Comparison of ENCODE assay signal across 40 mouse cellular contexts in genomic region chr5:104327876-104328275, GRCm38 (mm10). TPM values are rescaled to one million over a fixed set of nuclear protein-coding genes. Genes with fewer than 3 reads are reported as not detected.
DNase-seq lines count a peak whose midpoint lies in the region; ATAC-seq and TF ChIP-seq lines count a peak whose summit lies in the region.
"Had no signal": no experiment of that assay in that cellular context is flagged by ENCODE, and none has a peak within 500 bp of the region (broad histone marks: within the 10 kb centered on the region; RNA-seq: fewer than 3 reads in every experiment).

No protein-coding gene starts in this region.

- H3K9ac ChIP-seq in embryonic facial prominence, embryonic 11.5 days (replicated peaks; ENCODE audit: low read length) = no peak overlapping the region
- H3K9ac ChIP-seq in hindbrain, embryonic 12.5 days = no peak overlapping the region
- no peak overlapping the region for H3K9ac ChIP-seq in hindbrain, embryonic 13.5 days
- 0 out of 2 replicates have a peak overlapping the region, but pooled peaks have one; percentile 12 for H3K9ac ChIP-seq in limb, embryonic 12.5 days (replicated peaks)
- no peak overlapping the region for H3K9ac ChIP-seq in midbrain, postnatal 0 days (replicated peaks; ENCODE audit: low read length, poor library complexity, severe bottlenecking)
- H3K9ac ChIP-seq in midbrain, embryonic 16.5 days (ENCODE audit: low read depth, low read length) = no peak overlapping the region
- H3K9ac ChIP-seq: forebrain, postnatal 0 days; heart, embryonic 13.5 days; liver, embryonic 13.5 days; neural tube, embryonic 12.5 days had no signal

- no peak overlapping the region for H3K4me2 ChIP-seq in embryonic facial prominence, embryonic 11.5 days (ENCODE audit: low read depth, low read length)
- H3K4me2 ChIP-seq in hindbrain, embryonic 12.5 days (replicated peaks) = no peak overlapping the region
- H3K4me2 ChIP-seq in hindbrain, embryonic 13.5 days = no peak overlapping the region
- H3K4me2 ChIP-seq in limb, embryonic 12.5 days = no peak overlapping the region
- no peak overlapping the region for H3K4me2 ChIP-seq in midbrain, postnatal 0 days (ENCODE audit: low read depth, low read length, poor library complexity, severe bottlenecking)
- no peak overlapping the region for H3K4me2 ChIP-seq in midbrain, embryonic 16.5 days (ENCODE audit: low read length)
- H3K4me2 ChIP-seq: heart, embryonic 13.5 days; liver, embryonic 13.5 days; neural tube, embryonic 12.5 days had no signal

- no peaks in the 10 kb centered on the region for H3K27me3 ChIP-seq in embryonic facial prominence, embryonic 11.5 days (ENCODE audit: control insufficient read depth, insufficient read depth, low read length)
- H3K27me3 ChIP-seq in embryonic facial prominence, embryonic 10.5 days (replicated peaks; ENCODE audit: low read depth, poor library complexity, severe bottlenecking) = no peaks in the 10 kb centered on the region
- 0 out of 2 replicates have a peak, but pooled peaks cover 4% of the 10 kb centered on the region for H3K27me3 ChIP-seq in hindbrain, embryonic 12.5 days
- H3K27me3 ChIP-seq in hindbrain, embryonic 13.5 days = no peaks in the 10 kb centered on the region
- H3K27me3 ChIP-seq in limb, embryonic 12.5 days = peaks cover 9% of the 10 kb centered on the region
- no peaks in the 10 kb centered on the region for H3K27me3 ChIP-seq in limb, embryonic 10.5 days (ENCODE audit: low read depth, poor library complexity, severe bottlenecking)
- no peaks in the 10 kb centered on the region for H3K27me3 ChIP-seq in midbrain, postnatal 0 days (ENCODE audit: insufficient read depth, low read length)
- H3K27me3 ChIP-seq in midbrain, embryonic 16.5 days (ENCODE audit: control insufficient read depth, insufficient read depth, low read depth, low read length) = no peaks in the 10 kb centered on the region
- H3K27me3 ChIP-seq: CH12.LX; heart, embryonic 13.5 days; liver, embryonic 13.5 days had no signal

- no peaks in the 10 kb centered on the region for H3K4me1 ChIP-seq in embryonic facial prominence, embryonic 11.5 days (ENCODE audit: control insufficient read depth, insufficient read depth, low read length)
- peaks cover under 1% of the 10 kb centered on the region; the same call in 1 of the 2 replicates for H3K4me1 ChIP-seq in embryonic facial prominence, embryonic 10.5 days
- no peaks in the 10 kb centered on the region for H3K4me1 ChIP-seq in hindbrain, embryonic 12.5 days
- H3K4me1 ChIP-seq in hindbrain, embryonic 13.5 days (replicated peaks) = no peaks in the 10 kb centered on the region
- no peaks in the 10 kb centered on the region for H3K4me1 ChIP-seq in limb, embryonic 12.5 days (replicated peaks)
- no peaks in the 10 kb centered on the region for H3K4me1 ChIP-seq in limb, embryonic 10.5 days
- H3K4me1 ChIP-seq in midbrain, postnatal 0 days (ENCODE audit: insufficient read depth, low read length) = no peaks in the 10 kb centered on the region
- H3K4me1 ChIP-seq in midbrain, embryonic 16.5 days (ENCODE audit: control insufficient read depth, insufficient read depth, low read length) = no peaks in the 10 kb centered on the region
- H3K4me1 ChIP-seq: liver, embryonic 13.5 days; neural tube, embryonic 12.5 days had no signal

- H3K36me3 ChIP-seq in embryonic facial prominence, embryonic 11.5 days (replicated peaks; ENCODE audit: control insufficient read depth, insufficient read depth, low read depth, low read length) = no peaks in the 10 kb centered on the region
- no peaks in the 10 kb centered on the region for H3K36me3 ChIP-seq in embryonic facial prominence, embryonic 10.5 days (replicated peaks)
- no peaks in the 10 kb centered on the region for H3K36me3 ChIP-seq in hindbrain, embryonic 12.5 days
- H3K36me3 ChIP-seq in hindbrain, embryonic 13.5 days = no peaks in the 10 kb centered on the region
- no peaks in the 10 kb centered on the region for H3K36me3 ChIP-seq in limb, embryonic 12.5 days
- no peaks in the 10 kb centered on the region for H3K36me3 ChIP-seq in limb, embryonic 10.5 days
- no peaks in the 10 kb centered on the region for H3K36me3 ChIP-seq in midbrain, postnatal 0 days (ENCODE audit: insufficient read depth, low read length)
- H3K36me3 ChIP-seq in midbrain, embryonic 16.5 days (ENCODE audit: control insufficient read depth, insufficient read depth, low read length) = no peaks in the 10 kb centered on the region
- H3K36me3 ChIP-seq: heart, embryonic 13.5 days; liver, embryonic 13.5 days; neural tube, embryonic 12.5 days had no signal

- no peak for DNase-seq in embryonic facial prominence, embryonic 11.5 days (ENCODE audit: low spot score)
- DNase-seq in embryonic facial prominence, embryonic 10.5 days (ENCODE audit: low spot score) = no peak
- DNase-seq in limb, embryonic 10.5 days (ENCODE audit: low spot score) = no peak
- no peak for DNase-seq in midbrain, postnatal 0 days (ENCODE audit: low spot score)
- DNase-seq: adrenal gland, adult 8-10 months; cerebellum, adult 8-10 months; cerebellum, postnatal 36 days; forebrain, postnatal 0 days; heart, postnatal 10 days; kidney, adult 9 months; kidney, postnatal 36 days; liver, embryonic 13.5 days; lung, adult 18-20 months; lung, postnatal 14 days; right cerebral cortex, postnatal 4 days; thymus, adult 18-20 months; thymus, postnatal 25 days had no signal

- ATAC-seq in embryonic facial prominence, embryonic 11.5 days (replicated peaks; ENCODE audit: insufficient number of reproducible peaks, low FRiP score, low TSS enrichment, low read depth) = peak; percentile 44; the same call in 1 of the 2 replicates
- ATAC-seq in hindbrain, embryonic 12.5 days (ENCODE audit: low FRiP score) = peak; percentile 38
- ATAC-seq in hindbrain, embryonic 13.5 days (ENCODE audit: low FRiP score) = no peak; the same call in 1 of the 2 replicates
- ATAC-seq in limb, embryonic 12.5 days (ENCODE audit: insufficient number of reproducible peaks, insufficient read depth, low FRiP score, low TSS enrichment, low read depth) = no peak
- ATAC-seq in midbrain, postnatal 0 days (ENCODE audit: low FRiP score) = peak; percentile 16; the same call in 1 of the 2 replicates
- no peak for ATAC-seq in midbrain, embryonic 16.5 days
- ATAC-seq: activated CD4-positive, CD25-positive, alpha-beta regulatory T cell, adult 4 months; intestine, embryonic 16.5 days had no signal

- no peak for TF ChIP-seq CTCF in midbrain, postnatal 0 days (IDR thresholded peaks at IDR 0.05)

- H3K9me3 ChIP-seq in embryonic facial prominence, embryonic 11.5 days (replicated peaks; ENCODE audit: control insufficient read depth, low read length) = no peaks in the 10 kb centered on the region
- H3K9me3 ChIP-seq in embryonic facial prominence, embryonic 10.5 days = no peaks in the 10 kb centered on the region
- H3K9me3 ChIP-seq in hindbrain, embryonic 12.5 days (replicated peaks) = 0 out of 2 replicates have a peak, but pooled peaks cover 3% of the 10 kb centered on the region
- no peaks in the 10 kb centered on the region for H3K9me3 ChIP-seq in hindbrain, embryonic 13.5 days
- H3K9me3 ChIP-seq in limb, embryonic 12.5 days = 0 out of 2 replicates have a peak, but pooled peaks cover 5% of the 10 kb centered on the region
- no peaks in the 10 kb centered on the region for H3K9me3 ChIP-seq in limb, embryonic 10.5 days (replicated peaks)
- no peaks in the 10 kb centered on the region for H3K9me3 ChIP-seq in midbrain, postnatal 0 days (ENCODE audit: low read length)
- no peaks in the 10 kb centered on the region for H3K9me3 ChIP-seq in midbrain, embryonic 16.5 days (replicated peaks; ENCODE audit: control insufficient read depth, low read length, poor library complexity, severe bottlenecking)
- H3K9me3 ChIP-seq: heart, embryonic 13.5 days; liver, embryonic 13.5 days; neural tube, embryonic 12.5 days had no signal

- H3K4me3 ChIP-seq in embryonic facial prominence, embryonic 11.5 days (ENCODE audit: low read depth, low read length) = no peak overlapping the region
- no peak overlapping the region for H3K4me3 ChIP-seq in embryonic facial prominence, embryonic 10.5 days
- no peak overlapping the region for H3K4me3 ChIP-seq in hindbrain, embryonic 12.5 days
- no peak overlapping the region for H3K4me3 ChIP-seq in hindbrain, embryonic 13.5 days
- H3K4me3 ChIP-seq in limb, embryonic 12.5 days (replicated peaks) = no peak overlapping the region
- no peak overlapping the region for H3K4me3 ChIP-seq in limb, embryonic 10.5 days
- H3K4me3 ChIP-seq in midbrain, postnatal 0 days (ENCODE audit: low read depth, low read length) = no peak overlapping the region
- no peak overlapping the region for H3K4me3 ChIP-seq in midbrain, embryonic 16.5 days (ENCODE audit: low read depth, low read length)
- H3K4me3 ChIP-seq: heart, embryonic 13.5 days; layer of hippocampus, adult 2 months; left cerebral cortex, adult 2 months; liver, embryonic 13.5 days; myocyte; neural tube, embryonic 12.5 days had no signal

- no peak overlapping the region for H3K27ac ChIP-seq in embryonic facial prominence, embryonic 11.5 days (replicated peaks; ENCODE audit: low read depth, low read length)
- no peak overlapping the region for H3K27ac ChIP-seq in embryonic facial prominence, embryonic 10.5 days (replicated peaks)
- no peak overlapping the region for H3K27ac ChIP-seq in hindbrain, embryonic 12.5 days
- H3K27ac ChIP-seq in hindbrain, embryonic 13.5 days = no peak overlapping the region
- H3K27ac ChIP-seq in limb, embryonic 12.5 days = no peak overlapping the region
- no peak overlapping the region for H3K27ac ChIP-seq in limb, embryonic 10.5 days
- H3K27ac ChIP-seq in midbrain, postnatal 0 days (ENCODE audit: low read depth, low read length) = no peak overlapping the region
- H3K27ac ChIP-seq in midbrain, embryonic 16.5 days (ENCODE audit: low read length) = no peak overlapping the region
- H3K27ac ChIP-seq: heart, embryonic 13.5 days; layer of hippocampus, adult 2 months; left cerebral cortex, adult 2 months; liver, embryonic 13.5 days; neural tube, embryonic 12.5 days; stomach, postnatal 0 days had no signal

RNA-seq across cellular contexts. Expression of gene Mepe, which starts 2.7 kb away (rescaled TPM):
- not detected in 2 replicates for polyA plus RNA-seq in embryonic facial prominence, embryonic 11.5 days (2014; fragmentation: Nextera tagmentation; extraction: Ambion mirVana)
- polyA plus RNA-seq in embryonic facial prominence, embryonic 10.5 days (2016; fragmentation: Nextera tagmentation; extraction: Ambion mirVana) = not detected in 2 replicates
- polyA plus RNA-seq in hindbrain, embryonic 12.5 days (2016; fragmentation: Nextera tagmentation; extraction: Ambion mirVana) = not detected in 2 replicates
- not detected in 2 replicates for polyA plus RNA-seq in hindbrain, embryonic 13.5 days (2015; fragmentation: Nextera tagmentation; extraction: Ambion mirVana)
- polyA plus RNA-seq in limb, embryonic 12.5 days (2016; fragmentation: Nextera tagmentation; extraction: Ambion mirVana) = not detected in 2 replicates
- polyA plus RNA-seq in limb, embryonic 10.5 days (2016; fragmentation: Nextera tagmentation; extraction: Ambion mirVana) = not detected in 2 replicates
- total RNA-seq in midbrain, postnatal 0 days (2014; rRNA removed) = not detected in 2 replicates
- not detected in 2 replicates for polyA plus RNA-seq in midbrain, postnatal 0 days (2015; fragmentation: Nextera tagmentation; extraction: Ambion mirVana)
- not detected in 2 replicates for polyA plus RNA-seq in midbrain, embryonic 16.5 days (2015; fragmentation: Nextera tagmentation; extraction: Ambion mirVana)
- total RNA-seq: adrenal gland, adult 8-10 months; adrenal gland, postnatal 4 days; CH12.LX; ES-E14; gastrocnemius, adult 8-10 months; gastrocnemius, postnatal 4 days; heart, adult 8-10 months; heart, postnatal 10 days; layer of hippocampus, adult 2 months; layer of hippocampus, postnatal 14 days; left cerebral cortex, adult 2 months; left cerebral cortex, postnatal 25 days had no signal
- polyA plus RNA-seq: activated CD4-positive, CD25-positive, alpha-beta regulatory T cell, adult 4 months; C2C12; forebrain, postnatal 0 days; heart, embryonic 13.5 days; intestine, embryonic 16.5 days; limb, embryonic 14.5 days; liver, embryonic 13.5 days; myocyte; neural tube, embryonic 12.5 days; spleen, adult 2 months; stomach, postnatal 0 days had no signal

RNA-seq across cellular contexts. Expression of gene Ibsp, which starts 28.9 kb away (rescaled TPM):
- 0.10 and 0.32 TPM in 2 replicates for polyA plus RNA-seq in embryonic facial prominence, embryonic 11.5 days (2014; fragmentation: Nextera tagmentation; extraction: Ambion mirVana)
- polyA plus RNA-seq in embryonic facial prominence, embryonic 10.5 days (2016; fragmentation: Nextera tagmentation; extraction: Ambion mirVana) = 0.20 and 0.28 TPM in 2 replicates
- polyA plus RNA-seq in hindbrain, embryonic 12.5 days (2016; fragmentation: Nextera tagmentation; extraction: Ambion mirVana) = 0.14 TPM in 1 of 2 replicates, not detected in the other
- polyA plus RNA-seq in hindbrain, embryonic 13.5 days (2015; fragmentation: Nextera tagmentation; extraction: Ambion mirVana) = 2.0 TPM in 1 of 2 replicates, not detected in the other
- 0.86 TPM in 1 of 2 replicates, not detected in the other for polyA plus RNA-seq in limb, embryonic 12.5 days (2016; fragmentation: Nextera tagmentation; extraction: Ambion mirVana)
- not detected in 2 replicates for polyA plus RNA-seq in limb, embryonic 10.5 days (2016; fragmentation: Nextera tagmentation; extraction: Ambion mirVana)
- total RNA-seq in midbrain, postnatal 0 days (2014; rRNA removed) = 0.16 TPM in 1 of 2 replicates, not detected in the other
- 0.10 TPM in 1 of 2 replicates, not detected in the other for polyA plus RNA-seq in midbrain, postnatal 0 days (2015; fragmentation: Nextera tagmentation; extraction: Ambion mirVana)
- 1.0 and 9.2 TPM in 2 replicates for polyA plus RNA-seq in midbrain, embryonic 16.5 days (2015; fragmentation: Nextera tagmentation; extraction: Ambion mirVana)
- total RNA-seq: CH12.LX; ES-E14; gastrocnemius, adult 8-10 months; gastrocnemius, postnatal 4 days; heart, adult 8-10 months; heart, postnatal 10 days had no signal
- polyA plus RNA-seq: activated CD4-positive, CD25-positive, alpha-beta regulatory T cell, adult 4 months; C2C12; liver, embryonic 13.5 days; neural tube, embryonic 12.5 days; spleen, adult 2 months had no signal

Comparison
In these comparisons a context has a peak if more than half of its experiments do, and no peak if none do; other contexts are left out.
1. ATAC-seq: peak in embryonic facial prominence, embryonic 11.5 days (single experiment), hindbrain, embryonic 12.5 days (single experiment) and midbrain, postnatal 0 days (single experiment); none in hindbrain, embryonic 13.5 days (single experiment), limb, embryonic 12.5 days (single experiment) and midbrain, embryonic 16.5 days (single experiment).